Comparison of ENCODE assay signal across 8 mouse cellular contexts in genomic region chr7:68374109-68374857, GRCm38 (mm10).
DNase-seq lines count a peak whose midpoint lies in the region; ATAC-seq lines count a peak whose summit lies in the region.

No protein-coding gene starts in this region.

- intact Hi-C loops in left cerebral cortex, postnatal 25 days (cut with DNase I) = loop anchor here (1.0 to 10.0 kb wide), 5 partner anchors 106 to 1961 kb away; no protein-coding TSS in a partner anchor

- no peaks in the 10 kb centered on the region for H3K4me1 ChIP-seq in midbrain, embryonic 11.5 days (ENCODE audit: control insufficient read depth, insufficient read depth, low read length)

- no peaks in the 10 kb centered on the region for H3K9me3 ChIP-seq in midbrain, embryonic 11.5 days (ENCODE audit: control insufficient read depth, low read length)

- H3K27me3 ChIP-seq in midbrain, embryonic 11.5 days (ENCODE audit: control insufficient read depth, insufficient read depth, low read length) = no peaks in the 10 kb centered on the region
- no peaks in the 10 kb centered on the region for H3K27me3 ChIP-seq in splenic B cell, adult 2 months (ENCODE audit: control insufficient read depth, insufficient read depth, low read length, poor library complexity, severe bottlenecking)

- H3K36me3 ChIP-seq in midbrain, embryonic 11.5 days (ENCODE audit: control insufficient read depth, insufficient read depth, low read length) = no peaks in the 10 kb centered on the region
- H3K36me3 ChIP-seq in splenic B cell, adult 2 months (ENCODE audit: control insufficient read depth, insufficient read depth, low read length, poor library complexity, severe bottlenecking) = no peaks in the 10 kb centered on the region

- 17% methylated on average over 15 of the region's 16 CpGs for WGBS in midbrain, embryonic 11.5 days

- DNase-seq in A20 (ENCODE audit: low read depth, low spot score) = peak; percentile 70
- DNase-seq in WW6 (ENCODE audit: low read depth, low spot score) = peak; percentile 45
- peak; percentile 75 to 82 for DNase-seq in cerebellum, postnatal 25 days
- peak; percentile 27 to 64 for DNase-seq in frontal cortex, postnatal 14 days (ENCODE audit: low spot score in 2 of 2)
- peak; percentile 76 to 77 for DNase-seq in left cerebral cortex, postnatal 25 days (ENCODE audit: low spot score in 2 of 2)
- peak; percentile 97 for DNase-seq in midbrain, embryonic 11.5 days (ENCODE audit: low spot score, missing footprints)
- DNase-seq in splenic B cell, adult 2 months (ENCODE audit: low read depth, low spot score) = peak; percentile 77

- no peak overlapping the region for H3K9ac ChIP-seq in midbrain, embryonic 11.5 days (ENCODE audit: low read length)

- peak overlapping the region; percentile 43 for H3K4me2 ChIP-seq in midbrain, embryonic 11.5 days

- ATAC-seq in inflammation-experienced regulatory T-cells, adult 6 months = peak; percentile 29
- peak; percentile 58 for ATAC-seq in midbrain, embryonic 11.5 days (ENCODE audit: low FRiP score)

- H3K27ac ChIP-seq in midbrain, embryonic 11.5 days (ENCODE audit: low read depth, low read length) = no peak overlapping the region

- H3K4me3 ChIP-seq in midbrain, embryonic 11.5 days (ENCODE audit: low read depth, low read length) = no peak overlapping the region; the same call in 1 of the 2 replicates

Comparison
In these comparisons a context has a peak if more than half of its experiments do, and no peak if none do; other contexts are left out.
1. DNase-seq: peak in every context shown above with its lines; median percentile 97 in midbrain, embryonic 11.5 days; 78 in cerebellum, postnatal 25 days; 77 in splenic B cell, adult 2 months; 76 in left cerebral cortex, postnatal 25 days; 70 in A20; 46 in frontal cortex, postnatal 14 days; 45 in WW6.